10 mouse cellular contexts compared by ENCODE assay signal in the genomic region with DNA sequence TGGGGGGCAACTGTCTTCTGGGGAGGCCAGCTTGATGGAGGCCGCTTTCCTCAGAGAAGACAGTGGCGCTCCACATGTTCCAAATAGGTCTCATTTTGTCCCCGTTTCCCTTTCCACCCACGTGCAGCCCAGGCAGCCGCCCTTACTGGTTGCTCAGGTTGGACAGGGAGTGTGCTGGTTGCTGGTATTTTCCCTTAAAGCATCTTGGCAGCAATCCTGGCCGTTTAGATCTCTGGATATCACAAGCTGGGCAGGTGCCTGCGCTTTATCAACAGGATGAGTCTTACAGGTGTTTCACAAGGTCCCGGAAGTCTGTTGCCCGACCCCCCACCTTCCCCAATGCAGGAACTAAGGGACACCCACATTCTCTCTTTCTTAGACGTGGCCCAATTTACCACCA.
DNase-seq lines count a peak whose midpoint lies in the region.
"Had no signal": no experiment of that assay in that cellular context is flagged by ENCODE, and none has a peak within 500 bp of the region (broad histone marks: within the 10 kb centered on the region; RNA-seq: fewer than 3 reads in every experiment).

No protein-coding gene starts in this region.

- DNase-seq in urinary bladder, postnatal 25 days (ENCODE audit: low spot score), result peak; percentile 63
- no peak for DNase-seq in urinary bladder, postnatal 10 days (ENCODE audit: low spot score)
- DNase-seq in kidney, adult 18-20 months, result peak; percentile 35
- DNase-seq in kidney, postnatal 14 days, result peak; percentile 51
- no peak for DNase-seq in spleen, postnatal 10 days (ENCODE audit: low spot score in 2 of 2)
- DNase-seq in cerebellum, adult 9-11 months, result no peak
- DNase-seq in layer of hippocampus, adult 9-11 months, result no peak
- DNase-seq: cerebellum, postnatal 10 days; embryo, embryonic 11 days; gastrocnemius, postnatal 10 days had no signal

Comparison
In these comparisons a context has a peak if more than half of its experiments do, and no peak if none do; other contexts are left out.
1. DNase-seq: peak in urinary bladder, postnatal 25 days (single experiment), kidney, adult 18-20 months (single experiment) and kidney, postnatal 14 days (single experiment); none in urinary bladder, postnatal 10 days (single experiment), spleen, postnatal 10 days (0 of 2), cerebellum, adult 9-11 months (single experiment) and layer of hippocampus, adult 9-11 months (single experiment).